Mouse (Mus musculus): Measurements from ENCODE around the gene Ccdc169. TPM values are rescaled to one million over a fixed set of nuclear protein-coding genes. Genes with fewer than 3 reads are reported as not detected.

Ccdc169 gene
- polyA plus RNA-seq, 1 experiment from 2014 or later: not detected

DNA sequence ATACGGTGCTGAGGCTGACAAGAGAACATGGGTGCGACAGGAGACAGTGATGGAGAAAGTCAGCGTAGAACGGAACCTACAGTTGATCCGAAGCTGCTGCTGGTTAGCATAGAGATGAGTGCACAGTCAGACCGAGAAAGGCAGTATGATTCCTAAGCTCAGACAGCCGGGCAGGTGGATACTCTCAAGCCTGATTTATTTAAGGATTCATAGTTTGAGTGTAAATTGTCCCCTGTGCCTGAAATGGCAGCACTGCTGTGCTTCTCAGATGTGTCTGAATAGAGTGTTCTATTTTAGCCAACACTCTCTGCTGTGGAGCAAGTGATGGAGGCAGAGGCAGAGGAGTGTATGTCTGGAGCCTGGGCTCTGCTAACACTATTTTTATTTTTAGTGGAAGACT is 17.0 kb downstream of the Ccdc169 start:
- H3K9me3 ChIP-seq (replicated peaks): no peaks in the 10 kb centered on the region
- no peaks in the 10 kb centered on the region for H3K27me3 ChIP-seq
- WGBS: 83% methylated on average over 7 of the region's 7 CpGs
- no peak for ATAC-seq (replicated peaks; ENCODE audit: insufficient number of reproducible peaks, insufficient read depth, low FRiP score, low read depth)
- H3K9ac ChIP-seq: no peak overlapping the region
- no peak overlapping the region for H3K4me3 ChIP-seq
- H3K4me1 ChIP-seq (replicated peaks): no peaks in the 10 kb centered on the region
- H3K36me3 ChIP-seq: no peaks in the 10 kb centered on the region
- H3K27ac ChIP-seq: no peak overlapping the region
- H3K4me2 ChIP-seq: no peak overlapping the region

DNA sequence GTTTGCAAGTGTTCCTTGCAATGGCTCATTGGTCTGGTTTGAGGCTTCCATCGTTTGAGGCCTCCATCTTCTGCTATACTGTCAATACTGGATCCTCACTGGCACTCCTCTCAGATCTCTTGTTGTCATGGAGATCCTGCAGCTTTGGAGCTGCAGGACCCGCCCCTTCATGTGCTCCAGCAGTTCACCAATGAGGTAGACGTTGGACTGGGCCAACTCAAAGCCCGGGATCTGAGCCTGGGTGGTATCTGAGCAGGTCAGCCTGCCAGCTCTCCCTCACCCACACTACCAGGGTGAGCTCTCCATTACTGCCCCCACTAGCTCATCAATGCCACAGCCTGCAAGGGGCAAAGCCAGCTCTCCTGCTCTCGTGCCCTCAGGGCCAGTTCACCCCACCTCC is 20.3 kb downstream of the Ccdc169 start:
- Histone ChIP-seq H3K27ac (no peak overlapping the region), H3K9ac (no peak overlapping the region), H3K4me2 (no peak overlapping the region), H3K9me3 (replicated peaks) (no peaks in the 10 kb centered on the region), H3K36me3 (no peaks in the 10 kb centered on the region), H3K27me3 (no peaks in the 10 kb centered on the region), H3K4me3 (no peak overlapping the region), H3K4me1 (replicated peaks) (no peaks in the 10 kb centered on the region)
- ATAC-seq (replicated peaks; ENCODE audit: insufficient number of reproducible peaks, insufficient read depth, low FRiP score, low read depth): no peak; the same call in 1 of the 2 replicates
- 64% methylated on average over 5 of the region's 5 CpGs for WGBS

- no peak overlapping the region for H3K27ac ChIP-seq
- no peak for ATAC-seq (replicated peaks; ENCODE audit: insufficient number of reproducible peaks, insufficient read depth, low FRiP score, low read depth)
- 69% methylated on average over 7 of the region's 7 CpGs for WGBS
- H3K36me3 ChIP-seq: no peaks in the 10 kb centered on the region
- no peak overlapping the region for H3K4me3 ChIP-seq
- H3K9me3 ChIP-seq (replicated peaks): no peaks in the 10 kb centered on the region
- H3K4me2 ChIP-seq: no peak overlapping the region
- no peaks in the 10 kb centered on the region for H3K27me3 ChIP-seq
- H3K9ac ChIP-seq: no peak overlapping the region
- H3K4me1 ChIP-seq (replicated peaks): no peaks in the 10 kb centered on the region
These were observed 24.0 kb downstream of the Ccdc169 start for GRCm38 (mm10) chr3:55161144-55161543.

DNA sequence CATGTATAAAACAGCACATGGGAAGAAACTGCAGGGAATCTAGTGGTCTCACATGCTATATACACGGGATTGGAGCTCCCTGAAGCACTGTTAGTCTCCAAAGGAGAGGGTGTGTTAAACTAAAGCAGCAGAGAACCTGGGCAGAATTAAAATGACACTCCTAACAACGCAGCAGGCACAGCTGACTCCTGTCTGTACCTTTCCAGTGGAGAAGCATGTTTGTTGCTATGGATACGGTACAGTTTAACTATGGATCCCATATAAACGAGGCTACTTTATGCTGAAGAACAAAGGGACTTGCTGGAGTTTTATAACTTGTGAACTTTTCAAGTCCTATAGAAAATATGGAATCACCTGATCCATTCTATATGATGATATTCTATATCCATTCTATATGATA is 26.4 kb downstream of the Ccdc169 start:
- Histone ChIP-seq H3K36me3 (no peaks in the 10 kb centered on the region), H3K4me2 (no peak overlapping the region), H3K27ac (no peak overlapping the region), H3K4me3 (no peak overlapping the region), H3K4me1 (replicated peaks) (no peaks in the 10 kb centered on the region), H3K27me3 (no peaks in the 10 kb centered on the region), H3K9ac (no peak overlapping the region), H3K9me3 (replicated peaks) (no peaks in the 10 kb centered on the region)
- 69% methylated on average over 4 of the region's 4 CpGs for WGBS
- no peak for ATAC-seq (replicated peaks; ENCODE audit: insufficient number of reproducible peaks, insufficient read depth, low FRiP score, low read depth)

DNA sequence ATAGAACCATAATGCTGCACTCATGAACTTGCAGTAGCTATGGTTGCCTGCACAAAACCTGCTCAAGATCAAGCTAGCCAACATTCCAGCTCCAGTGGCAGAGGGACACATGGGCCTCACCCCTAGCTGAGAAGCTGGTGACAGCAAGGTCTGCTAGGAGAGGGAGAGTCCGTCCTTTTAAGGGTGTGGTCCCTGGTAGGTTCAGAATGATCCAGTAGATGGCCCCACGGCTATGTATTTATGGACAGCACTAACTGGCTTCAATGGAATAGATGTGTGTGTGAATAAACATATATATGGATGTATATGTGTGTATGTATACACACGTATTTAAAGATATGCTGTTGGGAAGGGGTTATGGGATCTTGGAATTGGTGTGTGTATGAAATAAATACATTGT is 35.3 kb downstream of the Ccdc169 start:
- 52% methylated on average over 3 of the region's 3 CpGs for WGBS

GRCm38 (mm10) chr3:55177271-55177670 is 40.1 kb downstream of the Ccdc169 start:
- H3K27ac ChIP-seq: no peak overlapping the region
- no peak overlapping the region for H3K4me3 ChIP-seq
- no peaks in the 10 kb centered on the region for H3K36me3 ChIP-seq
- no peak overlapping the region for H3K9ac ChIP-seq
- H3K9me3 ChIP-seq (replicated peaks): no peaks in the 10 kb centered on the region
- 0 out of 2 replicates have a peak, but pooled peaks cover 3% of the 10 kb centered on the region for H3K4me1 ChIP-seq (replicated peaks)
- 19% methylated on average over 6 of the region's 6 CpGs for WGBS
- no peak for ATAC-seq (replicated peaks; ENCODE audit: insufficient number of reproducible peaks, insufficient read depth, low FRiP score, low read depth)
- H3K27me3 ChIP-seq: no peaks in the 10 kb centered on the region
- no peak overlapping the region for H3K4me2 ChIP-seq

More for the DNA sequence above, 35.3 kb downstream of the Ccdc169 start:
- Histone ChIP-seq H3K4me2 (no peak overlapping the region), H3K9ac (no peak overlapping the region), H3K27me3 (no peaks in the 10 kb centered on the region), H3K9me3 (replicated peaks) (no peaks in the 10 kb centered on the region), H3K36me3 (no peaks in the 10 kb centered on the region), H3K27ac (no peak overlapping the region), H3K4me1 (replicated peaks) (0 out of 2 replicates have a peak, but pooled peaks cover 3% of the 10 kb centered on the region), H3K4me3 (no peak overlapping the region)
- no peak for ATAC-seq (replicated peaks; ENCODE audit: insufficient number of reproducible peaks, insufficient read depth, low FRiP score, low read depth)

- no peaks in the 10 kb centered on the region for H3K9me3 ChIP-seq (replicated peaks)
- H3K27me3 ChIP-seq: no peaks in the 10 kb centered on the region
- no peaks in the 10 kb centered on the region for H3K36me3 ChIP-seq
- H3K27ac ChIP-seq: no peak within 1 kb of the TSS
- 91% methylated on average over 22 of the region's 22 CpGs for WGBS
- H3K4me2 ChIP-seq: no peak within 1 kb of the TSS
- H3K4me1 ChIP-seq (replicated peaks): no peaks in the 10 kb centered on the region
- no peak for ATAC-seq (replicated peaks; ENCODE audit: insufficient number of reproducible peaks, insufficient read depth, low FRiP score, low read depth)
- H3K9ac ChIP-seq: no peak within 1 kb of the TSS
- H3K4me3 ChIP-seq: no peak within 1 kb of the TSS
These were observed 44.6 kb downstream of the Ccdc169 start, which contains the start of gene Sohlh2 for GRCm38 (mm10) chr3:55181766-55182165. Gene Sohlh2 (plus strand): TSS chr3:55182028.

DNA sequence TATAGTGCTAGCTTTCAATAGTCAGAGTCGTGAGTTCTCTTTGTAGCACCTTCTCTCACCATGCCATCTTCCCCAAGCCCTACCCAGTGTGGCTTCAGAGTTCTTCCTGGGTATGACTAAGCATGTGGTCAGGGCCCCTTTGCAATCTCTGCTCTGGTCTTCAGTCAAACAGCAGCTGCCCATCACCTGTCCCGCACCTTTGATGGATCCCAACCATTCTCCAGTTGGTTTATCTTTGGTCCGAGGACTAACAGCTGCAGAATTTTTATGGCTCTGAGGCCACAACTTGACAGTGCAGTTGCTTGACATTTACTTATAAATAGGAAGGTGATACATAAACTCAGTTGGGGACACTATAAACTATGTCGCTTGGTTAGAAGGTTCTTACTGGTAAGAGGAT is 54.5 kb downstream of the Ccdc169 start:
- Histone ChIP-seq H3K4me2 (no peak overlapping the region), H3K4me1 (replicated peaks) (no peaks in the 10 kb centered on the region), H3K36me3 (no peaks in the 10 kb centered on the region), H3K27me3 (no peaks in the 10 kb centered on the region), H3K9ac (no peak overlapping the region), H3K4me3 (no peak overlapping the region), H3K9me3 (replicated peaks) (no peaks in the 10 kb centered on the region; the same call in 1 of the 2 replicates), H3K27ac (no peak overlapping the region)
- WGBS: 82% methylated on average over 4 of the region's 4 CpGs
- no peak for ATAC-seq (replicated peaks; ENCODE audit: insufficient number of reproducible peaks, insufficient read depth, low FRiP score, low read depth)

GRCm38 (mm10) chr3:55193351-55193750 is 56.2 kb downstream of the Ccdc169 start:
- no peak overlapping the region for H3K4me3 ChIP-seq
- no peaks in the 10 kb centered on the region for H3K27me3 ChIP-seq
- no peak overlapping the region for H3K27ac ChIP-seq
- no peaks in the 10 kb centered on the region for H3K4me1 ChIP-seq (replicated peaks)
- no peaks in the 10 kb centered on the region for H3K36me3 ChIP-seq
- no peak for ATAC-seq (replicated peaks; ENCODE audit: insufficient number of reproducible peaks, insufficient read depth, low FRiP score, low read depth)
- WGBS: 39% methylated on average over 2 of the region's 2 CpGs
- no peaks in the 10 kb centered on the region; the same call in 1 of the 2 replicates for H3K9me3 ChIP-seq (replicated peaks)
- H3K4me2 ChIP-seq: no peak overlapping the region
- no peak overlapping the region for H3K9ac ChIP-seq

GRCm38 (mm10) chr3:55194792-55195191 is 57.7 kb downstream of the Ccdc169 start:
- Histone ChIP-seq H3K27ac (no peak overlapping the region), H3K9ac (no peak overlapping the region), H3K9me3 (replicated peaks) (no peaks in the 10 kb centered on the region), H3K4me2 (no peak overlapping the region), H3K4me1 (replicated peaks) (no peaks in the 10 kb centered on the region), H3K4me3 (no peak overlapping the region), H3K36me3 (no peaks in the 10 kb centered on the region), H3K27me3 (no peaks in the 10 kb centered on the region)
- ATAC-seq (replicated peaks; ENCODE audit: insufficient number of reproducible peaks, insufficient read depth, low FRiP score, low read depth): no peak
- WGBS: 82% methylated on average over 8 of the region's 8 CpGs

DNA sequence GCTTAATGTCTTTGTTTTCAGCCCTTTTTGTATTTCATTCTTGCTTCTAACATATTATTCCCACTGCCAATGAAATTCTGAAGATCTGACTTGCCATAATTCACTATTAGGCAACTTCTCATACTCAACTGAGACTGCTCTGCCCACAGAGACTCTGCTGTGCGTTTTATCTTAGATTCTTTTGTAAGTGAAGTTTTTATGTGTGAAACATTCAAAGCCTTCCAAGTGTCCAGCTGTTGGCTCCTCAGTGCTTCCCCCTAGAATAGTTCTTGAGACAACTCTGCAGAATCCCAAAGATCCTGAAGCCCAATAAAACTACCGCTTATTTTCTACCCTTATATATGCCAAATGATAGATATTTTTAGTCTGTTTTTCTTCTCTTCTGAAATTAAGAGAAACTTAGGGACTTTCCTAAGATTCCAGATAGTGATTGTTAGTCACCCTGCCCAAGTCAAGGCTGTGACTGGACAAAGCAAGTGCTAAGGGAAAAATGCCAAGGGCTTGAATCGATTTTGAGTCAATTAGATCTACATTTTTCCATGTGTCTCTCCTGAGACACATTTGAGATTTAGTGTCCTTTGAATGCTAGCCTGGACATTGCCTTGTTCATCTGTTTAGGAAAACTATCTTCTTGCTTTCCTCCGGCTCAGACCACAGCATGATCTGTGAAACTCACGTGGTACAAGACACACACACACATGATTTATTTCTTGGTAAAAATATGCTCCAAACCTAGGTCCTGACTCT is 58.6 kb downstream of the Ccdc169 start:
- Histone ChIP-seq H3K27me3 (no peaks in the 10 kb centered on the region), H3K27ac (no peak overlapping the region), H3K4me2 (no peak overlapping the region), H3K4me1 (replicated peaks) (no peaks in the 10 kb centered on the region), H3K9ac (no peak overlapping the region), H3K36me3 (no peaks in the 10 kb centered on the region), H3K4me3 (no peak overlapping the region), H3K9me3 (replicated peaks) (no peaks in the 10 kb centered on the region)
- WGBS: 64% methylated on average over 5 of the region's 5 CpGs
- ATAC-seq (replicated peaks; ENCODE audit: insufficient number of reproducible peaks, insufficient read depth, low FRiP score, low read depth): no peak

DNA sequence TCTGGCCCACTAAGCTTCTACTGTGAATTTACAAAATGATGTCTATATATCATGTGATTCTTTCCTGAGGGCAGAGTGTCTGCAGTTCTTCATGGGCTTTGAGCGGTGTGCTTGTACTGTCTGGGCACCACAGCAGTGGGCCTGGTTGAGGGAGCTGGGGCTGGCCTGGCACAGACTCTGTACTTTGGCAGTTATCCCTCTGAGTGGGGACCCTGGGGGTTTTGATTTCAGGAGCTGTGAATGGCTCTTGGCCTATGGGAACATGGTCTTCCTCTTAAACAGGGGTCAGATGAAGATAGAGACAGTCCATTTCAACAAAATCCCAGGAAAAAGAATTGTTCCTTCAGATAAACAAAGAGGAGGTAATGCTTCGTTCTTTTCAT is 59.2 kb downstream of the Ccdc169 start:
- 83% methylated on average over 2 of the region's 2 CpGs for WGBS
- ATAC-seq (replicated peaks; ENCODE audit: insufficient number of reproducible peaks, insufficient read depth, low FRiP score, low read depth): no peak
- Histone ChIP-seq H3K4me1 (replicated peaks) (no peaks in the 10 kb centered on the region), H3K27ac (no peak overlapping the region), H3K9ac (no peak overlapping the region), H3K36me3 (no peaks in the 10 kb centered on the region), H3K9me3 (replicated peaks) (no peaks in the 10 kb centered on the region), H3K4me3 (no peak overlapping the region), H3K4me2 (no peak overlapping the region), H3K27me3 (no peaks in the 10 kb centered on the region)
